Mouse (Mus musculus): ENCODE measurements around the gene Lekr1.

Lekr1 gene

DNA sequence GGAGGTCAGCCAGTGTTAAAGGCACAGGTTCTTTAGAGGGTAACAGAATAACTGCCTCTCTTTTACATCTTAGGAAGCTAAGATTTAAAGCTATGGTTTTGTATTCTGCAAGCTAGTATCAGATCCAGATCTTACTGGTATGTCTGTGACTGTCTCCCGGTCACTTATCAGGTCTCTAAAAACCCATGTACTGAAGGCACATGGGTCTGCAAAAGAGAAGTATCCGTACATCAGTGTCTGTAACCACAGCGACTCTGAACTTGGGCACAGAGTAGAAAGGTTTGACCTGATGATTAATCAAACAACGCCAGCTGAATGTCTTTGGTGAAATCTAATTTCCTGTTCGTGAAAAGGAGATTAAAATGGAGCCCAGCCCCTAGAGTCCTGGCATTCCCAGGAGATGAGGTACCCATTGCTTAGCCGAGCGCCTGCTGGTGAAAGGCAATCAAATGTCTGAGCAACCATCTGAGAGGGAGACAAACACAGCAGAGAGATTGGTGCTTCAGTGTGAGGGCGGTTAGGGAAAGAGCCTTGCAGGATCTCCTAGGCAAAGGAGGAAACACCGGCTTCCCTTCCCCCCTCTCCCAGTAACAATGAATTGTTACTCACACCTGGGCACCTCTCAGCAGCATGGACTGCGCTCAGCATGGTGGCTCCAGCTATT is 205.7 kb downstream of the Lekr1 start:
- DNase-seq (ENCODE audit: low spot score in 2 of 2) = no peak

GRCm38 (mm10) chr3:65873093-65873830 is 207.2 kb downstream of the Lekr1 start:
- DNase-seq (ENCODE audit: low spot score in 2 of 2) = no peak

Measured in right cerebral cortex, postnatal 10 days (tissue).